Mouse (Mus musculus) liver, embryonic 14.5 days (tissue): ENCODE data around the gene Gm20521.

Experiments
- CTCF ChIP-seq: IDR thresholded peaks from 2 replicates; pipeline ENCODE4 v1.5.1; 2016; ENCODE audit warnings: antibody characterized with exemption, low read depth, control low read depth
- EP300 ChIP-seq: IDR thresholded peaks from 2 replicates; pipeline ENCODE4 v1.6.1; 2016; ENCODE audit warnings: antibody characterized with exemption, low read depth

DNA sequence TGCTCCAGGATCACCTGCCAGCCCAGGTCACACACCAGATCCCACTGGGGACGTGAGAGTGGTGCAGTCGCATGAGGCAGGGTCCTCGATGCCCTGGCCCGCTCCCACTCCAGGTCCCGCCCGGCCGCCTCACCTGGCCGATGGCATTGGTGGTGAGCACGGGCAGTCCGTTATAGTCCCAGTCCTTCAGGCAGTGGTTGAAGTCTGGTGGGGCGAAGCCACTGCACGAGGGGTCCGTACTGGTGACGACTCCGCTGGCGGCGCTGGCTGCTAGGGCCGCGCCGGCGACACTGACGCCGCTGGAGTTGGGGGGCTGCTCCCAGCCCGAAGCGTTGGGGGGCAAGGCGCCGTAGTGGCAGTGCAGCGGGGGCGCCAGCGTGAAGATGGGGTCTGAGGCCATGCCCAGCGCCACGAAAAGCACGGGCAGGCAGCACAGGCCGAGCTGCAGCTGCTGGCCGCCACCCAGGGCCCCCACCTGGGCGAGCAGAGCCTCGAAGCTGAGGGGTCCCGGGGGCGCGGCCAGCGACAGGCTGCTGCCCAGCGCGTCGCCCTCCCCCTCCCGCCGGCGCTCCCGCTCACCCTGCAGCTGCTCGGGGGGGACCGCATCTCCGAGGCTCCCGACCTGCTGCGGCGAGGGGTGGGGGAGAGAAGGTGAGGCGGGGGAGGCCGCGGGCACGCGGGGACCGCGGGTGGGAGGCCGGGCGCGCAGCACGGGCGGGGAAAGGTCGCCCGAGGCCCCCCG lies 29.0 kb downstream of the Gm20521 start:
- TF ChIP-seq CTCF (no peak), EP300 (no peak)
